Mouse (Mus musculus): ENCODE measurements around the gene C1s2.
"Not testable (repeated sequence)": the region's sequence is repeated elsewhere in the genome, so short reads cannot be mapped to it uniquely, and the experiment has no call there.

Gene C1s2
- long read RNA-seq, experiment 1 = 0 reads
- long read RNA-seq, experiment 2 = 0 reads

DNA sequence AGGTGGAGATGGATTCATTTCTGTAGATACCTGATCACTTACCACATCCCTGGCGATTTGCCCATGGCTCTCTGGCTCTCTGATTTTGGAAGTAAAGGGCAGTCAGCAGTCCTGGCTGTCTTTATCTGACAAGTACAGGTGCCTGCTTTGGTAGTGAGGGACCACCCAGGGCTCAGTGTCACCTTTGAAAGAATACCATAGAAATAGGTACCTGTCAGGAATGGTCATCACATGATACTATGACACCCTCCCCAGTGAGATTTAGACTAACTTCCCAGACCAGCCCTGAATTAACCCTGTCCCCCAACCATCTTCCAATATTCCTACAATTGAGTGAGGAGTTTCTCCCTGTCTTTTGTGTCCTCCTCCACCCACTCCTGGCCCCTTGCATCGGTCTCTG, at the start of gene C1s2:
Gene C1s2, minus strand, starts transcription at position 101 of the 400 bp plus-strand sequence.
- intact Hi-C loops (cut with DNase I) = loop anchor here (5.0 to 10.0 kb wide), 2 partner anchors 64 to 151 kb away; partner anchors contain the start of gene C1rb

DNA sequence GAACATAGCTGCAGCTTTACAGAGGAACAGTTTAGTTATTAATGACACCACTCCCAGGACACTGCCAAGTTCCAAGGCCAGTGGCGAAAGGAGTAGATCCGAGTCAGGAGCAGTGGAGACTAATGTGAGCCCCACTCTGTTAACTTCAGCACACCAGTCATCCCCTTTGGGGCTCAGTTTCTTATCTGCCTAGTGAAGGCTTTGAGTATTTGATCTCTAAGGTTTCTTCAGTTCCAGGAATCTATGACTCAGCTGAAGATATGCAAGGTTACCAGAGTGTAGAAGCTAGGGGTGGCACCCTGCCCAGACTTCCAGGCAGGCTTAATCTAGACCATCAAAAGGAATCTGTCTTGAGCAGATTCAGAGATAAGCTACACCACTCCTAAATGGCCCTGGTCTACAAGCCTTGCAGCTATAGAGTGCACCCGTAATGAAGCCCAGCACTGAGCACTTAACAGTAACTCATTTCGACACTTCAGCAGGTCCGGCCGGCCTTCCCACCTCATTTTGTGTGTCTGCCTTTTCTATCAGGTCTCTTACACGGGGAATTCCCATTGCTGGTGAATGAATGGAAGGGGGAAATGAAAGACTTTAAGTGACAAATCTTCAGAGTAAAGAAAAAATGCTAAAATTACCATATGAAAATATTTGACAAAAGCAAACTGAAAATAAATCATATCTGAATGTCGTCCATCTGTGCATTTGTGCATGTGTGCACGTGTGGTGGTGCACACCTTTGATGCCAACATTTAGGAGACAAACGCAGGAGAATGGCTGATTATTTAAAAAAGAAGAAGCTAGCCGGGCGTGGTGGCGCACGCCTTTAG, 47.9 kb upstream of the C1s2 start:
- intact Hi-C loops (cut with DNase I) = no loop called here

DNA sequence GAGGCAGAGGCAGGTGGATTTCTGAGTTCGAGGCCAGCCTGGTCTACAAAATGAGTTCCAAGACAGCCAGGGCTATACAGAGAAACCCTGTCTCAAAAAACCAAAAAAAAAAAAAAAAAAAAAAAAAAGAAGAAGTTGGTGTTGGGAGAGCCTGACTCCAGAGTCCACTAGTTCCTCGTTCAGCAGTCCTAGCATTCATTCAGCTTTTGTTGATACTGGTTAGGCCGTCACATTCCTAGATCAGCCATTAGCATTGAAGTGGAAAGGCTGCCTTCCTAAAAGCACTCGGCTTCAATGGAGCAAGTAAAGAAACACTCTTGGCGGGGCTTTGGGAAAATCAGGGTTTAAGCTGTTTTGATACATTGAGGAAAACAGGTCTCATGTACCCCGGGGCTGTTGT, 46.4 kb upstream of the C1s2 start:
- intact Hi-C loops (cut with DNase I) = not testable (repeated sequence)

DNA sequence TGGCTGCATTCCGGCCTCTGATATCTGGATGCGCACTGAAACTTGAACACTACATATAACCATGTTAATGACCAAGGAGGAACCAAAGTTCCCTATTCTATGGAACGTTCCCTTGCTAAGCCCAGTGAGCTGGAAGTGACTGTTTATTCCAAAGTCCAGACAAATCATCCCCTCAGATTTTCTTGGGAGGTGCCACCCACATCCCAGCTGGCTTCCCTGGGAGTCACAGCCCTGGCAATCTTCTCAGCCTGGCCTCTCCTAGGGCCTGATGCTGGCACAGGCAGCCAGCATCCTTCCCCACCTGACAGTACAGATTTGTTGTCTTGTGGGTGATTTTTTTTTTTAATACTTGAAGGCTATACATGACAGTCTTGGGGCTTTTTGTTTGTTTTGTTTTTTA, 43.6 kb upstream of the C1s2 start:
- intact Hi-C loops (cut with DNase I) = no loop called here

DNA sequence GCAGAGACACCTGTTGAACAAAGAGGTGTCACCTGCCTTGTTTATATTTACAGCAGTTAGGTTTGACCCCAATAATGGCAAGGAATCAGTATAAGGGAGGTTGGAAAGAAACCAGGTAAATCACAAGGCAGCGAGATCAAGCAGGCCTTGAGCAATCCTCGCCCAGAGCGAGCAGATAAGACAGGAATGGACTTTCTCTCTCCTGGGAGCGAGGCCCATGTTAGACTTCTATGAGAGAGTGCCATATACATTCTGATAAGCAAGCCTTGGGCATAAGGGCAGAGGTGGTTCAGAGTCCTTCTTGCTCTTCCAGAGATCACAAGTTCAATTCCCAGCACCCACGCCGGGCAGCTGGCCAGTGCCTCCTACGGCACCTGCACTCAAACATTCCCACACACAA, 42.9 kb upstream of the C1s2 start:
- intact Hi-C loops (cut with DNase I) = no loop called here

DNA sequence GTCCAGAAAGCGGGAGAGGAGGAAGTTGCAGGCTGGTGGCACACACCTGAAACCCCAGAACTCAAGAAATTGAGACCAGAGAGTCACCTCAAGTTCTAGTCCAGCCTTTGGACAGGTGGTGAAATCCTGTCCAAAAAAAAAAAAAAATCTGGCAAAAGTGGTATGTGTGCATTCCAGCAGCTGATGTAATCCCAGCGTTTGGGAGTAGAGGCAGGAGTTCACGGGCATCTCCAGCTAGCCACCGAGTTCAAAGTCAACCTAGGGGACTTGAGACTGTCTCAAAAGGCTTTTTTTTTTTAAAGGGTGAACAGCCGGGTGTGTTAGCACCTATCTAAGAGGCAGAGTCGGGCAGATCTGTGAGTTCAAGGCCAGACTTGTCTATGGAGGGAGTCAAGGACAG, 40.3 kb upstream of the C1s2 start:
- intact Hi-C loops (cut with DNase I) = no loop called here

DNA sequence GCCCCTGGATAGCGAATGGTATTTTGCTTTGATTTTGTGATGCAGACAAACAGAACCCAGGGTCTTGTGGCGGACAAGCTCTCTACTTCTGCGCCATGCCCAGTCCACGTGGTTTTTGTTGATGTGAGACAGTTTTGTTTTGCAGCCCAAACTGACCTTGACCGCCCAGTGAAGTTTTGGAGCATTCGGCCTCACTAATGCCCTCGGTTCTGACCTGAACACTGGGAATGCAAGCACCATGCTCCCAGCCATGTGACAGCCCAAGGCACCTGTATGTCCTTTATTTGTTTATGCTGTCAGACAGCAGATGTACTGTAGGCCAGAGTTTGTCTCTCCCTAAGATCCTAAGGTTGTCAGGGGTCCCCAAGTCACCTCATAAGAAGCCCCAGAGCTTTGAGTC, 38.7 kb upstream of the C1s2 start:
- intact Hi-C loops (cut with DNase I) = no loop called here

DNA sequence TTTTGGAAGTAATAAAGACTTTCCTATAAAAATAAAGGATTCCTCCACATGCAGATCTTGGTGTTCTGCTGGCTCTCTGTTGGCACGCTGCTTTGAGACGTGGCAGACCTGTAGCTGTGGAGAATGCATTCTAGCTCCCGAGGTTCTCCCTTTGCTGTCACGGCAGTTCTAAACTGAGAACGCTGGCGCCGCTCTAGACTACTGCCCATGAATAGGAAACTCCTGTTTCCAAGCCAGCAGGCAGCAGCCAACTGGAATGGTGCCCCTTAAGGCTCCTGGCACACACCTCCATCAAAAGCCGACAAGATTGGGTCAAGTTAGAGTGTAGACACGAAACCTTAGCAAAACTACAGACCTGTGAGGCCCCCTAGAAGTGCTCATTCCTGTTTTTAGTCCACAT, 37.7 kb upstream of the C1s2 start:
- intact Hi-C loops (cut with DNase I) = no loop called here

DNA sequence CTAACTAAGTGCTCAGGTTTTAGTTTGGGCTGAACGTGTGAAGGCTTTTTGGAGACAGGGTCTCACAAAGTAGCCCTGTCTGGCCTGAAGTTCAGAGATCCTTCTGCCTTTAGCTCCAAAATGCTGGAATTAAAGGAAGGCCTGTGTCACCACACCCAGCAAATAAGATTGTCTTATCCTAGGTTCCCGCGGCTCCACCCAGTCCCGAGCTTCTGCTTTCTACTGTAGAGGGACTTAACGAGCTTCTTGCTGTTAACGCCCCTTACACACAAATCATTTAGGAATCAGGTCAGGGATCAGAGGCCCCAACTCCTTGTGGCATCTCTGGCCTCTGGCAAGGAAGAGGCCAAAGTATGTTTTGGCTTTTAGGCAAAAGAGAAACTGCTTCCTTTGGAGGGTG, 36.2 kb upstream of the C1s2 start:
- intact Hi-C loops (cut with DNase I) = no loop called here

DNA sequence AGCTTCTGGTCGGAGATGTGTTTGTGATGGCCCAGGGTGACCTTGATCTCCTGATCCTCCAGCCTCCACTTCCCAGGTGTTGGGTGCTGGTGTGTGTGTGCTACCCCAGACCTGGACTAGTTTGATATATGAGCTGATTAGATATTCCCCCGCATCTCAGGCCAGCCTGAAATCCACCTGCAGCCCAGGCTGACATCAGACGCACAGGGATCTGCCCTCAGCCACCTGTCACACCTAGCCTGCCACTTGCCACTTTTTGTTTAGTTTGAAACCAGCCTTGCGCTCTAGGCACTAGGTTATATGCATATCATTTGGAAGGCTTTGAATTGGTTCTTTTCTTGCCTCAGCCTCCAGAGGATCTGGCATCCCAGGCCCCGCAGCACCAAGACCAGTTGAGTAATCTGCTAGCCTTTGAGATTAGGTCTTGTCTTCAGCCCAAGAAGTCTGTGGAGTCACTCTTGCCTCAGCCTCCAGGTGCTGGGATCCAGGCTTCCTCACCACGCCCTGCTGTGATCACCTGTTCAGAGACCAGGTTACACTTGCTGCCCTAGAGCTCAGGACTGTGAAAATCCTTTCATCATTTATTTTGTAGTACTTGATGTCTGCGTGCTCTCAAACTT, 34.5 kb upstream of the C1s2 start:
- intact Hi-C loops (cut with DNase I) = no loop called here

DNA sequence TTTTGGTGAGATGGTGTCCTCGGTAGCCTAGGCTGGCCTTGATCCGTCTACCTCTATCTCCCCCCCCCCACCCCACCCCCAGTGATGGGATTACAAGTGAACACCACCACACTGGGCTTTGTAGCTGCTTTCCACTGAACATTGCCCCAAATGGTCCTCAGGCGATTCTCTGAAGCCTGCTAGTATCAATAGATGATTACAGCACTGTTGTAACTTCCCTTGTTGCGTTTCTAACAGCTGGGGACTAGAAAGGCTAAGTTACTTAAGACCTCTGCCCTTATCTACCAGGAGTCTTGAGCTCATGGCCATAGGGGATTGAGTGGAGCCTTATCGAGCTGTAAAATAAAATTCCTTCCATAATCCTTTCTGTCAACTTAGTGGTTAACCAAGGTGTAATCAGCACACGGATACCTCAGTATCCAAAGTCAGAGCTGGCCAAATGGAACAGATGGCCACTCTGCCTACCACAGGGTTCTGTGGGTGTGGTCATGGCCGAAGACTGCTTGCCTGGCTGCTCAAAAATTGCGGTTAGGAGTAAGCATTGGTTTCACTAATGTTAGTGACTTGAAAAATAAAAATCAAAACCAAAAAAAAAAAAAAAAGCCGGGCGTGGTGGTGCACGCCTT, 33.5 kb upstream of the C1s2 start:
- intact Hi-C loops (cut with DNase I) = no loop called here

DNA sequence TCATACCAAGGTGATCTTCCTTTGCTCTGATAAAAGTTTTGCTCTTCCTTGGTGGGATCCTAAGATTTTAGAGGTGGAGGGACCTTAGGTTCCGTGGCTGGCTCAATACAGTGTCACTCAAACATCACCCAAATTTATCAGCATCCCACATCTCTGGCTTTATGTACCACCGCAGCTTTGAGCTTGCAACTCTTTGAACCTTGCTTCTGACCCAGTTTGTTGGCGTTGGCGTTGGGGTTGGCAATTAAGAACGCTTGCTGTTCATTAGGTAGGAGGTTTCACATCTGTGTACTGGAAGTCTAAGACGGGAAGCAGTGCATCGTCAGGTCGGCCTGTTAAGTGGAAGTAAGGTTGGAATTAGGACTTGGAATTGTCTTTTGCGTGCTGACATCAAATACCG, 29.1 kb upstream of the C1s2 start:
- intact Hi-C loops (cut with DNase I) = no loop called here

DNA sequence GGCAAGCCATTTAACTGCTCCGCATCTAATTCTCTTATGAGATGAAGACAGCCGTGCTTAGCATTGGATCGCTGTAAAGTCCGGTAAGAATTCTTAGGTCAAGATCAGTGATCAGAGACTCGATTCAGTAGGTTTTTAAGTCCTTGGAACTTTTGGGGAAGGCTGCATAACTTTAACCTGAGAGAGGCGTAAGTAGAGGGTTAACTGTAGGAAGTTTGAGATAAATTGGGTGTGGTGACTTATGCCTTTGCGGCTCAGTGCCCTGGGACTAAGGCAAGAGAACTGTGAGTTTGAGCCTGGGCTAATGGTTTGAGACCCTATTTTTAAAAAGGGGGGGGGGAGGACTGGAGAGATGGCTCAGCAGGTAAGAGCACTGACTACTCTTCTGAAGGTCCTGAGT, 28.4 kb upstream of the C1s2 start:
- intact Hi-C loops (cut with DNase I) = loop anchor here (5.0 kb wide), 1 partner anchor 38 kb away; no protein-coding TSS in a partner anchor

DNA sequence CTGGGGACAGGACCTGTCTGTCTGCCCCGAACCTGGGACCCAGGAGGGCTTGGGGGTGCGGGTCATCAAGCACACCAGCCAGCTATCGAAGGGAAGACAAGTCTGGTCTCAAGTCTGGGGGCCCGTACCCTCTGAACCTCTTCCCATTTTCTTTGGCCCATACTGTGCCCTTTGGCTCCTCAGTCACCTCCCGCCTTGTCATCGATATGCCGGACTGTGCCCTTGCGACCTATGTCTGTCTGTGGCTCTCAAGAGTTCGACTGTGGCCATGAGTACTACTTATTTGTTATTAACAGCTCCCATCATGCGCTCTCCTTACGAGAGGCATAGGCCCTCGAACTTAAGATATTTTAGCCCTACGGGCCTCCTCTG, 27.5 kb upstream of the C1s2 start:
- intact Hi-C loops (cut with DNase I) = loop anchor here (5.0 kb wide), 1 partner anchor 39 kb away; no protein-coding TSS in a partner anchor

DNA sequence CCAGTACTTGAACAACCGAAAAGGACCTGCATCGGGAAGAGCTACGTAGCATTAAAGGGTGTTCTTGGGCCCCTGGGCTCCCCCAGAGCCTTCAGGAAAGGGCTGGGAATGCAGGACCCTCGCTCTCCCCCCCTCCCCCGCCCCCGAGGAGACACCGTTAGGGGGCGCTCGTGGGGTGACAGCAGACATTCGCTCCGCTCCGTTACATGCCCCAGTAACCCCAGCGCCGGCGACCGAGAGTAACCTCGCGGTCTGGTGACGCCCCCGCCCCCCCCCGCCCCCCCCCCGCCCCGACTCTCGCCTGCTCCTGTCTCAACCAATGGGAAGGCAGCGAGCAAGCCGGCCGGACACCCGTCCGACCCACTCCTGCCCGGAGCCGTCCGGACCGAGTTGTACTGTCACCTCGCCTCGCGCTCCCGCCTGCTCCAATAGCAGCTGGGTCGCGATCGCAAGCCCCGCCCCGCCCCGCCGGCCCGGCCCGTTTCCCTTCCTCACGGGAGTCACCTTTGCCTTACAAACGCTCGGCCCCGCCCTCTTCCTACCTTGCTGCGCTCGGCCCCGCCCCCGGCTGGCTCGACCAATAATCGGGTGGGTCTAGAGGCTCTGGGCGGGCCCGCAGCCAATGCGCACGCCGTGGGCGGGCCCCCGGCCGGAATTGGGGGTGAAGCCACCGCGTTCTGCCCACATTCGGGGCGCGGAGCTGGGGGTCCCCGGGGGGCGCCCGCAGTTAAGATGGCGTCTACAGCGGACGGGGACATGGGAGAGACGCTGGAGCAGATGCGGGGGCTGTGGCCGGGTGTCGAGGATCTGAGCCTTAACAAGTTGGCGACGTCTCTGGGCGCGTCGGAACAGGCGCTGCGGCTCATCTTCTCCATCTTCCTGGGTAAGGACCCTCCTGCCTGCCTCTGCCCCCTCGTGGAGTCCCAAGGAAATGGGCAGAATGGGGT, 26.9 kb upstream of the C1s2 start, which contains the start of gene Lpcat3:
Gene Lpcat3, plus strand, starts transcription at position 551 of the 947 bp plus-strand sequence.
- intact Hi-C loops (cut with DNase I) = loop anchor here (5.0 kb wide), 1 partner anchor 40 kb away; no protein-coding TSS in a partner anchor

DNA sequence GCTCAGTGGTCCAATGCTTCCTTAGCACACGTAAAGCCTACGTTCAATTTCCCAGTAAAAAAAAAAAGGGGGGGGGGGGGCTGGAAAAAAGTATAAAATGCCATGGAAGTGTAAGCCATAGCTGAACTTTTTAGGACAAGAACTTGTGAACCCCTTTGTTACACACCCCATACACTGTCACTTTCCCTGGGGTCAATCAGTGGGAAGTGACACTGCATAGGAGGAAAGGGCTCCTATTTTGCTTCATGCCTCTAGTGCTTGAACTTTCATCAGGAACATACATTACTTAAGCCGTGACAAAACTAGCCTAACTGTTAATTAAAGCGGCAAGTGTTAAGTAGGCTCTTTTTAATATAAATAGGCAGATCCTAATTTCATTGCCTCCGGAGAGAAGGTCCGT, 26.1 kb upstream of the C1s2 start:
- intact Hi-C loops (cut with DNase I) = loop anchor here (5.0 kb wide), 1 partner anchor 40 kb away; no protein-coding TSS in a partner anchor

DNA sequence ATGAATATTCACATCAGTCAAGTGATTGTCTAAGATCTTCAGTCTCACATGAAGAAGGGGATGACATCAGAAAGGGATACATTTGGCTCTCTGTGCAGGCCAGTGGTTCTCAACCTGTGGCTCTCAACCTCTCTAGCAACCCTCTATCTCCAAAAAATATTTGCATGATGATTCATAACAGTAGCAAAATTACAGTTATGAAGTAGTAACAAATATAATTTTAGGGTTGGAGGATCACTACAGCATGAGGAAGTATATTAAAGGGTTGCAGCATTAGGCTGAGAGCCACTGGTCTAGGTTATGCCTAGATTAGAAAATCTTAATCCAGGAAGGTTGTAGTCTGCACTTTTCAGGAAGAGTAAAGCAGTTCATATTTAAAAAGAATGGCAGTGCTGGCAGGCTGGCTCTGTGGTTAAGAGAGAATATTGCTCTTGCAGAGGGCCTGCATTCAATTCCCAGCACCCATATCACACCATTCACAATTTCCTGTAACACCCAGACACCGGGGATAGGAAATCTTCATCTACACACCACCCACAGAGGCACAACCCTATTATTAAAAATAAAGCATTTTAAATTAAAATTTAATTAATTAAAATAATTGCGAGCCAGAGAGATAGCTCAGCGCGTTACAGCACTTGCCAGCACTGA, 25.4 kb upstream of the C1s2 start:
- intact Hi-C loops (cut with DNase I) = loop anchor here (5.0 kb wide), 1 partner anchor 41 kb away; no protein-coding TSS in a partner anchor

DNA sequence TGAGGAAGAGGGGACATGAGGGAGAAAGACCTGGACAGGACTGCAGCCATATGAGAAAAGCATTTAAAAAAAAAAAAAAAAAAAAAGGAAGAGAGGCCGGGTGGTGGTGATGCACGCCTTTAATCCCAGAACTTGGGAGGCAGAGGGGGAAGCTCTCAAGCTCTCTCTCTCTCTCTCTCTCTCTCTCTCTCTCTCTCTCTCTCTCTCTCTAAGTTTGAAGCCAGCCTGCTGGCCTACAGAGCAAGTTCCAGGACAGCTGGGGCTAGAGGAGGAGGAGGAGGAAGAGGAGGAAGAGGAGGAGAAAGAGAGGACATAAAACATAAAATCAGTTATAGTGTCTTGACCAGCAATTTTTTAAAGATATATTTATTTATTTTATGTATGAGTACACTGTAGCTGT, 22.2 kb upstream of the C1s2 start:
- intact Hi-C loops (cut with DNase I) = no loop called here

DNA sequence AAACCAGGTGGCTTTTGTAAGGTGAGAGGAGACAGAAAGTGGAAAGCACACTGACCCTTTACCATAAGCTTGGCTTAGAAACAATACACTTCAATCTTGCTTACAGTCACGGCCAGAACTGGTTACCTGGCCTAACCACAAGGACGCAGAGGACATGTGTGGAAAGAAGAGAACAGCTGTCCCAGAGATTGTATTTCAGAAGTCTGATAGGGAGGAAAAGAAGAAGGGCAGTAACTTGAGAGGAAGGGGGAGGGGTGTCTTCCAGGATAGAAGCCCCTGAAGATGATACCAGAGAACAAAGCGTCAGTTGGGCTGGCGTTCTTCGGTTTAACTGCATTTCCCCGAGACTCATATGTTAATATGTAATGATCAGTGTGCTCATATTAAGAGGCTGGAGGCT, 20.0 kb upstream of the C1s2 start:
- intact Hi-C loops (cut with DNase I) = no loop called here

DNA sequence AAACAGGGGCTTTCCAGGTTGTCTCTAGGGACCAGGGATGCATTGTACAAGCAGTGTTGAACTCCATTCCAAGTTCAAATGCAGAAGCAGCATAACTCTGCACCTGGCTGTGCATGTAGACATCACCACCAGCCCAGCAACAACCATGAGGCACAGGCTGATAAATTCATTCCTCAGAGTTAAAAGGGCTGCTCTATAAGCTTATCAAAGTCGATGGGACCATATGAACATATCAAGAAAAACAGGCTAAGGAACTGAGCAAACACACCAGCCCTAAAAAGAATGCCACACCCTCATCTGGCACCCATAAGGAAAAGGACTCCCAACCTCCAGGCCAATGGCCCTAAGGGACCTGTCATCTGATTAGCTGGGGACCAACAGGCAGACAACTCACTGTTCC, 10.5 kb upstream of the C1s2 start:
- intact Hi-C loops (cut with DNase I) = no loop called here
